Mouse (Mus musculus): ENCODE results near the gene Cd180. TPM values are rescaled to one million over a fixed set of nuclear protein-coding genes. Genes with fewer than 3 reads are reported as not detected.

Cd180 gene
- polyA plus RNA-seq, 1 experiment from 2014 or later, result 0.66 TPM

GRCm38 (mm10) chr13:102758021-102758420 lies 64.7 kb downstream of the Cd180 start:
- H3K4me2 ChIP-seq (ENCODE audit: low read length), result no peak overlapping the region
- H3K4me3 ChIP-seq (ENCODE audit: low read depth, low read length), result no peak overlapping the region
- H3K4me1 ChIP-seq (ENCODE audit: control insufficient read depth, insufficient read depth, low read length), result no peaks in the 10 kb centered on the region
- no peak overlapping the region for H3K27ac ChIP-seq (ENCODE audit: low read depth, low read length)
- ATAC-seq (no peak), DNase-seq (ENCODE audit: low spot score) (no peak)
- WGBS, result 96% methylated on average over 6 of the region's 6 CpGs
- peaks cover 3% of the 10 kb centered on the region; the same call in 1 of the 2 replicates for H3K36me3 ChIP-seq (ENCODE audit: control insufficient read depth, insufficient read depth, low read length)
- H3K27me3 ChIP-seq (replicated peaks; ENCODE audit: control insufficient read depth, insufficient read depth, low read length), result no peaks in the 10 kb centered on the region
- no peak overlapping the region for H3K9ac ChIP-seq (ENCODE audit: low read length)
- no peaks in the 10 kb centered on the region for H3K9me3 ChIP-seq (replicated peaks; ENCODE audit: control insufficient read depth, low read length)

- no peaks in the 10 kb centered on the region for H3K27me3 ChIP-seq (replicated peaks; ENCODE audit: control insufficient read depth, insufficient read depth, low read length)
- no peak overlapping the region for H3K4me3 ChIP-seq (ENCODE audit: low read depth, low read length)
- no peaks in the 10 kb centered on the region for H3K9me3 ChIP-seq (replicated peaks; ENCODE audit: control insufficient read depth, low read length)
- ATAC-seq (no peak), DNase-seq (ENCODE audit: low spot score) (no peak)
- 93% methylated on average over 9 of the region's 9 CpGs for WGBS
- no peak overlapping the region for H3K27ac ChIP-seq (ENCODE audit: low read depth, low read length)
- H3K9ac ChIP-seq (ENCODE audit: low read length), result no peak overlapping the region
- no peaks in the 10 kb centered on the region for H3K4me1 ChIP-seq (ENCODE audit: control insufficient read depth, insufficient read depth, low read length)
- no peak overlapping the region for H3K4me2 ChIP-seq (ENCODE audit: low read length)
- H3K36me3 ChIP-seq (ENCODE audit: control insufficient read depth, insufficient read depth, low read length), result peaks cover 3% of the 10 kb centered on the region; the same call in 1 of the 2 replicates
Measured at GRCm38 (mm10) chr13:102761410-102761809, 68.1 kb downstream of the Cd180 start.

GRCm38 (mm10) chr13:102762203-102762602 lies 68.8 kb downstream of the Cd180 start:
- Histone ChIP-seq H3K9me3 (replicated peaks; ENCODE audit: control insufficient read depth, low read length) (no peaks in the 10 kb centered on the region), H3K9ac (ENCODE audit: low read length) (no peak overlapping the region), H3K27ac (ENCODE audit: low read depth, low read length) (no peak overlapping the region), H3K4me3 (ENCODE audit: low read depth, low read length) (no peak overlapping the region), H3K36me3 (ENCODE audit: control insufficient read depth, insufficient read depth, low read length) (peaks cover 3% of the 10 kb centered on the region; the same call in 1 of the 2 replicates), H3K4me1 (ENCODE audit: control insufficient read depth, insufficient read depth, low read length) (no peaks in the 10 kb centered on the region), H3K4me2 (ENCODE audit: low read length) (no peak overlapping the region), H3K27me3 (replicated peaks; ENCODE audit: control insufficient read depth, insufficient read depth, low read length) (no peaks in the 10 kb centered on the region)
- ATAC-seq, result no peak
- WGBS, result 90% methylated on average over 10 of the region's 10 CpGs
- DNase-seq (ENCODE audit: low spot score), result no peak

- ATAC-seq, result no peak
- H3K4me2 ChIP-seq (ENCODE audit: low read length), result no peak overlapping the region
- H3K27me3 ChIP-seq (replicated peaks; ENCODE audit: control insufficient read depth, insufficient read depth, low read length), result no peaks in the 10 kb centered on the region
- H3K27ac ChIP-seq (ENCODE audit: low read depth, low read length), result no peak overlapping the region
- H3K36me3 ChIP-seq (ENCODE audit: control insufficient read depth, insufficient read depth, low read length), result no peaks in the 10 kb centered on the region
- H3K4me3 ChIP-seq (ENCODE audit: low read depth, low read length), result no peak overlapping the region
- no peaks in the 10 kb centered on the region for H3K4me1 ChIP-seq (ENCODE audit: control insufficient read depth, insufficient read depth, low read length)
- DNase-seq (ENCODE audit: low spot score), result no peak
- no peaks in the 10 kb centered on the region for H3K9me3 ChIP-seq (replicated peaks; ENCODE audit: control insufficient read depth, low read length)
- WGBS, result 97% methylated on average over 1 of the region's 1 CpGs
- H3K9ac ChIP-seq (ENCODE audit: low read length), result no peak overlapping the region
Measured at GRCm38 (mm10) chr13:102764218-102764617, 70.9 kb downstream of the Cd180 start.

- DNase-seq (ENCODE audit: low spot score) (peak; percentile 48), ATAC-seq (0 out of 2 replicates have a peak, but pooled peaks have one; percentile 24)
Measured at GRCm38 (mm10) chr13:102765216-102765615, 71.9 kb downstream of the Cd180 start.

GRCm38 (mm10) chr13:102767110-102767509 lies 73.8 kb downstream of the Cd180 start:
- H3K4me2 ChIP-seq (ENCODE audit: low read length), result no peak overlapping the region
- 75% methylated on average over 7 of the region's 7 CpGs for WGBS
- no peak for DNase-seq (ENCODE audit: low spot score)
- no peaks in the 10 kb centered on the region for H3K9me3 ChIP-seq (replicated peaks; ENCODE audit: control insufficient read depth, low read length)
- no peak overlapping the region for H3K27ac ChIP-seq (ENCODE audit: low read depth, low read length)
- H3K4me3 ChIP-seq (ENCODE audit: low read depth, low read length), result no peak overlapping the region
- no peak for ATAC-seq
- no peaks in the 10 kb centered on the region for H3K4me1 ChIP-seq (ENCODE audit: control insufficient read depth, insufficient read depth, low read length)
- no peak overlapping the region for H3K9ac ChIP-seq (ENCODE audit: low read length)
- no peaks in the 10 kb centered on the region; the same call in 1 of the 2 replicates for H3K36me3 ChIP-seq (ENCODE audit: control insufficient read depth, insufficient read depth, low read length)
- H3K27me3 ChIP-seq (replicated peaks; ENCODE audit: control insufficient read depth, insufficient read depth, low read length), result no peaks in the 10 kb centered on the region

More at GRCm38 (mm10) chr13:102765216-102765615, 71.9 kb downstream of the Cd180 start:
- H3K4me1 ChIP-seq (ENCODE audit: control insufficient read depth, insufficient read depth, low read length), result no peaks in the 10 kb centered on the region
- no peaks in the 10 kb centered on the region for H3K27me3 ChIP-seq (replicated peaks; ENCODE audit: control insufficient read depth, insufficient read depth, low read length)
- H3K9me3 ChIP-seq (replicated peaks; ENCODE audit: control insufficient read depth, low read length), result no peaks in the 10 kb centered on the region
- H3K4me3 ChIP-seq (ENCODE audit: low read depth, low read length), result no peak overlapping the region
- WGBS, result 66% methylated on average over 11 of the region's 11 CpGs
- H3K36me3 ChIP-seq (ENCODE audit: control insufficient read depth, insufficient read depth, low read length), result no peaks in the 10 kb centered on the region; the same call in 1 of the 2 replicates
- H3K27ac ChIP-seq (ENCODE audit: low read depth, low read length), result no peak overlapping the region
- H3K9ac ChIP-seq (ENCODE audit: low read length), result no peak overlapping the region
- no peak overlapping the region for H3K4me2 ChIP-seq (ENCODE audit: low read length)

GRCm38 (mm10) chr13:102768512-102768911 lies 75.2 kb downstream of the Cd180 start:
- no peaks in the 10 kb centered on the region for H3K4me1 ChIP-seq (ENCODE audit: control insufficient read depth, insufficient read depth, low read length)
- no peak overlapping the region for H3K4me3 ChIP-seq (ENCODE audit: low read depth, low read length)
- 61% methylated on average over 11 of the region's 11 CpGs for WGBS
- H3K27me3 ChIP-seq (replicated peaks; ENCODE audit: control insufficient read depth, insufficient read depth, low read length), result no peaks in the 10 kb centered on the region
- DNase-seq (ENCODE audit: low spot score), result peak; percentile 47
- H3K4me2 ChIP-seq (ENCODE audit: low read length), result no peak overlapping the region
- H3K9me3 ChIP-seq (replicated peaks; ENCODE audit: control insufficient read depth, low read length), result no peaks in the 10 kb centered on the region
- no peak overlapping the region for H3K27ac ChIP-seq (ENCODE audit: low read depth, low read length)
- H3K9ac ChIP-seq (ENCODE audit: low read length), result no peak overlapping the region
- no peaks in the 10 kb centered on the region; the same call in 1 of the 2 replicates for H3K36me3 ChIP-seq (ENCODE audit: control insufficient read depth, insufficient read depth, low read length)
- peak; percentile 56; the same call in 1 of the 2 replicates for ATAC-seq

- Histone ChIP-seq H3K4me1 (ENCODE audit: control insufficient read depth, insufficient read depth, low read length) (no peaks in the 10 kb centered on the region), H3K4me2 (ENCODE audit: low read length) (no peak overlapping the region)
- WGBS, result 76% methylated on average over 8 of the region's 8 CpGs
Measured at GRCm38 (mm10) chr13:102770194-102770593, 76.8 kb downstream of the Cd180 start.

GRCm38 (mm10) chr13:102773169-102773568 lies 79.8 kb downstream of the Cd180 start:
- Histone ChIP-seq H3K4me3 (ENCODE audit: low read depth, low read length) (no peak overlapping the region), H3K4me1 (ENCODE audit: control insufficient read depth, insufficient read depth, low read length) (no peaks in the 10 kb centered on the region), H3K9me3 (replicated peaks; ENCODE audit: control insufficient read depth, low read length) (no peaks in the 10 kb centered on the region), H3K4me2 (ENCODE audit: low read length) (no peak overlapping the region), H3K9ac (ENCODE audit: low read length) (no peak overlapping the region), H3K27me3 (replicated peaks; ENCODE audit: control insufficient read depth, insufficient read depth, low read length) (no peaks in the 10 kb centered on the region), H3K36me3 (ENCODE audit: control insufficient read depth, insufficient read depth, low read length) (no peaks in the 10 kb centered on the region; the same call in 1 of the 2 replicates), H3K27ac (ENCODE audit: low read depth, low read length) (no peak overlapping the region)
- ATAC-seq (no peak), DNase-seq (ENCODE audit: low spot score) (no peak)
- 91% methylated on average over 9 of the region's 9 CpGs for WGBS

More at GRCm38 (mm10) chr13:102770194-102770593, 76.8 kb downstream of the Cd180 start:
- no peaks in the 10 kb centered on the region; the same call in 1 of the 2 replicates for H3K36me3 ChIP-seq (ENCODE audit: control insufficient read depth, insufficient read depth, low read length)
- DNase-seq (ENCODE audit: low spot score), result no peak
- H3K27me3 ChIP-seq (replicated peaks; ENCODE audit: control insufficient read depth, insufficient read depth, low read length), result no peaks in the 10 kb centered on the region
- H3K9me3 ChIP-seq (replicated peaks; ENCODE audit: control insufficient read depth, low read length), result no peaks in the 10 kb centered on the region
- H3K9ac ChIP-seq (ENCODE audit: low read length), result no peak overlapping the region
- no peak for ATAC-seq
- no peak overlapping the region for H3K27ac ChIP-seq (ENCODE audit: low read depth, low read length)
- H3K4me3 ChIP-seq (ENCODE audit: low read depth, low read length), result no peak overlapping the region
